Mouse (Mus musculus) spleen, embryonic (tissue): ENCODE measurements around the gene Kif19a.

ENCODE experiments used
- CTCF ChIA-PET: fragments of 350-600 bp; sonication (Branson Sonifier 250); formaldehyde crosslinking; loops from one replicate; lab custom pipeline; 2022; lab: Charles Lee

The Kif19a gene

DNA sequence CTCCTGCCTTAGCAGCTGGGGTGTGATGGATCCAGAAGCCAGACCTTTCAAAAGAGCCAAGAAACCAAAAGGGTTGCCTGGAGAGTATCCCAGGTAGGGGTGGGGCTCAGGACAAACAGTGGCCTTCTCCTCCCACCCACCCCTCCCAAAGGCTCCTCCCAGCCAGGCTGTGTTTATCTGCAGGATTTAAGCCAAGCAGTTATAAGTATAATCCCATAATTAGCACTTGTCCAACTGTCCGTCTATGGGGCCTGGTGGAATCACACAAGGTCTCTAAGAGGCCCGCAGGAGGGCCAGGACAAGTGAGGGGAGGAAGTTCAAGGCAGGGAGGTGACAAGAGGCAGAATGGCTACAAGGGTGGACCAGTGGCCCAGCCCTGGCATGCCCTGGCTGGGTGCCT, 6.7 kb downstream of the Kif19a start:
- CTCF ChIA-PET, result no interaction called here

DNA sequence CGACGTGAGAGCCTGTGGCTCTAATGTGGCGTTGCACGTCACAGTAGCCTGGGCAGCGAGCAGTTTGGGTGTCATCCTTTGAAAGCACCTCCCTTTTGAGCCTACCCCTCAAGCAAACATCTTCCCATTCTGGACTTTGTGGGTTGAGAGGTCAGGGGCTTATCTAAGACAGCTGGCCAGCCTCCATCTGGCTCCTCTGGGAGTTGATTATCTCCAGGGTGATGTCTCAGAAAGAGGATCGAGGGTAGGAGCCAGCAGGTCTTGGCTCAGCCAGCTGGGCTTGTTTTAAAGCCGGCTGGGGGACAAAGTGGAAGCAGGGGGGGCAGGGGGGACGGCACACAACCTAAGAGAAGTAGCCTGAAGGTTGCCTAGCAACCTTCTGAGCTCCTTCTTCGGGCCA, 14.9 kb downstream of the Kif19a start:
- CTCF ChIA-PET, result no interaction called here

DNA sequence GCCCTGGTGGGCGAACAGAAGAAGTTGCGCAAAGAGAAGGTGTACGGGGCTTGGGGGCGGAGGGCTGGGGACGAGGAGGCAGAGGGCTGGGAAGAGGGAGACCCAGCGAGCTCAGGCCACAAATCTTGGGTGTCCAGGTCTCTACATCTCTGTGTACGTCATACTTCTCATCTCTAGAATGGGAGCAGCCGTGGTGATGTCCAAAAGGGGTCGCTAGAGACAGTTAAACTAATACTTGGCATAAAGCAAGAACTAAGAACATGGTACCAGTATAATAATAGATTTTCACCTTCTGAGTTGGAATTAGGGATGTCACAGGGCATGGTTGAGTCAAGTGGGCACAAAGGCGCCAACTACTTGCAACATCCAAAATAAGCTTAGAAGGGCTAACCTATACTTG, 20.7 kb downstream of the Kif19a start:
- CTCF ChIA-PET, result interaction anchor here (0.5 kb wide), 1 partner anchor 568 kb away, joined by 4 read pairs; no protein-coding TSS in a partner anchor

DNA sequence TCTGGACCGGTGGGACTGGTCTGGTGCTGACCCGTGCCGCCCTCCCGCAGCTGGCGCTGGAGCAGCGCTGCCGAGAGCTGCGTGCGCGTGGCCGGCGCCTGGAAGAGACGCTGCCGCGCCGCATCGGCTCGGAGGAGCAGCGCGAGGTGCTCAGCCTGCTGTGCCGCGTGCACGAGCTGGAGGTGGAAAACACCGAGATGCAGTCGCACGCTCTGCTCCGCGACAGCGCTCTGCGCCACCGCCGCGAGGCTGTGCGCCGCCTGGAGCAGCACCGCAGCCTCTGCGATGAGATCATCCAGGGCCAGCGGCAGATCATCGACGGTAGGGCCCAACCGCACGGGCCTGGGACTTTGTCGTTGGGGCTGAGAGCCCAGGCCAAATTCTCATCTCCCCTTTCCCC, 21.1 kb downstream of the Kif19a start:
- CTCF ChIA-PET, result interaction anchor here (0.5 kb wide), 1 partner anchor 568 kb away, joined by 4 read pairs; no protein-coding TSS in a partner anchor

DNA sequence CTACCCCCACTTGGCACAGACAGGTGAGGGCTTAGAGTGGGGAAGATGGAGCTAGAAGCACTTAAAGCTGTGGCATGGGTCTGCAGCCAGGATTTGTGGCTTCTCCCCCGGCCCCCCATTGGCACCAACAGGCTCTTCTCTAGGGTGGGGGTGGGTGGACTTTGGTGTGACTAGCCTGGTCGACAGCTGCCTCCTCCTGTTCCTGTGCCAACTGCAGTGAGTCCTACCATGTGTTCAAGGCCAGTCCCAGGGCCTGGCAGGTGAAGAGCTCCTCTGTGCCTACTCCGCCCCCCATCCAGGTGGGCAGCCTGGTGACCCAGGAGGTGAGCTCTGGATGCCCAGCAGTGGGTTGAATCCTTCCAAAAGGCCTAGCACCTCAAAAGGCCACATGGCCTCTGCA, 22.4 kb downstream of the Kif19a start:
- CTCF ChIA-PET, result interaction anchor here (0.6 kb wide), 2 partner anchors 47 to 78 kb away, joined by 4 read pairs; no protein-coding TSS in a partner anchor

DNA sequence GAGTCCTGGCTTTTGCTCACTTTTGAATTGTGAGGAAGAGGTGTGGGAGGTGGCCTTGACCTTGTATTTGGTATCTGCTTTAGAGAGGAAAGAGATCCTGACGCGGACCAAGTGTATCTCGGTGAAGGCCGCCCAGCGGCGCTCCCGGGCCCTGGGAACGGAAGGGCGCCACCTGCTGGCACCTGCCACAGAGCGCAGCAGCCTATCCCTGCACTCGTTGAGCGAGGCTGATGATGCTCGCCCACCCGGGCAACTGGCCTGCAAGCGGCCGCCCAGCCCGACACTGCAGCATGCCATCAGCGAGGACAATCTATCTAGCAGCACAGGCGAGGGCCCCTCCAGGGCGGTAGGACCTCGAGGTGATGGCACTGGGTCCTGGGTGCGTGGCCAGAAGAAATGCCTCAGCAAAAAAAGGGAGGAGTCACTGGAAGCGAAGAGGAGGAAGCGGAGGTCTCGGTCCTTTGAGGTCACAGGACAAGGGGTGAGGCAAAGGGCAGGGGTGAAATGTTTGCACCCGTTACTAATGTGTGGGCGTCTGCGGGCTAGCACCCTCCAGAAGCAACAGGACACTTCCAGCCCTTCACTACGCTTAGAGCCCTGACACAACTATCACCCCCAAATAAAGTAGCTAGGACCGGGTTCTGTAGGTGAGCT, 24.0 kb downstream of the Kif19a start:
- CTCF ChIA-PET, result interaction anchor here (0.8 kb wide), 1 partner anchor 48 kb away, joined by 3 read pairs; no protein-coding TSS in a partner anchor

DNA sequence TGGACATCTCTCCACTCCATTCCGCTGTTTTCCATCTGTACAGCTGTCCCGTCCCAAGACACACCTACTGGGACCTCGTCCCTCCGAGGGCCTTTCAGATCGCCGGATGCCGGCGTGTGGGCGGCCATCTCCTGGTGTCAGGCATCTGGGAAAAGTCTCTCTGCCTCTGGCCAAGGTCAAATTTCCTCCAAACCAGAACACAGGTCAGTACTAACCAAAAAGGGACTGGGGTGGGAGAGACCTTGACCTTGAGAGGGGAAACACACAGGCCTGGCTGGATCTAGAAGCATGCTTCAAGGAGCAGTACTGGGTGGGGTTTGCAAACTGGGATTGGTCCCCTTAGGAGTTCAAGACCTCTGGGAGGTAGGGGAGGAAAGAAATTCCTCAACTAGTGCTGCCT, 24.5 kb downstream of the Kif19a start:
- CTCF ChIA-PET, result no interaction called here

DNA sequence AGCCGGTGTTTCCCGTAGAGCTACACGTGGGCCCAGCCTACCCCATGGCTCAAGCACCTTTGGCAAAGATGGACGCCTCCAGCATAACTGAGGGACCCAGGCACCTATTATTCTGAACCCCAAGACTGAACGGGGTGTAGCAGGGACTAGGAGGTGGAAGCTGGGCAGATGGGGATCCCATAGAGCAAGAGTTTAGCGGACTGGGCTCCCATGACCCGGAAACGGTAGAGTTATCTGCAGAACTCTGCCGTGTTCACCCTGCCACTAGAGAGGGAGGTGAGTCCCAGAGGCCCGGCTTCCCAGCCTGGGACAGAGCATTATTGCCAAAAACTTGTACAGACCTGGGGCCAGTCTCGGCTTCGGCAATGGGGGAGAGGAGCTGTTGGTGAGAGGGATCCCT, 25.0 kb downstream of the Kif19a start:
- CTCF ChIA-PET, result interaction anchor here (0.7 kb wide), 1 partner anchor 357 kb away, joined by 7 read pairs; no protein-coding TSS in a partner anchor

DNA sequence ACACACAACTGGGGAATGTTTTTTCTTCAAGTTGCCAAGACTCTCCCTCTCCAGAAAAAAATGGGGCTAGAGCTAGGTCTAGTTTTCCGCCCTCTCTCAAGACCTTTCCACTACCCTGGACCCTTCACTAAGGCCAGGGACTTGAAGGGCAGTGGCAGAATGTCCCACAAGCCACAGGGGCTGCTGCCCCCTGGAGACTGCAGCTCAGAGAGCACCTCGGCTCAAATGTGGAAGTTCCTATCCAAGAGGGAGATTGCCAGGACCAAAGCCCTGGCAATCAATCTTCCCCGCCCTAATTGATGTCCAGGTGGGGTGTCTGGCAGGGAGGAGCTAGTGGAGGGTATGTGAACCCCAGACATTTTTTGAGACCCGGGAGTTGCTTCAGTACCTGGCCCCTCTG, 25.7 kb downstream of the Kif19a start:
- CTCF ChIA-PET, result interaction anchor here (0.7 to 1.9 kb wide), 2 partner anchors 22 to 357 kb away, joined by 6 to 7 read pairs; no protein-coding TSS in a partner anchor

DNA sequence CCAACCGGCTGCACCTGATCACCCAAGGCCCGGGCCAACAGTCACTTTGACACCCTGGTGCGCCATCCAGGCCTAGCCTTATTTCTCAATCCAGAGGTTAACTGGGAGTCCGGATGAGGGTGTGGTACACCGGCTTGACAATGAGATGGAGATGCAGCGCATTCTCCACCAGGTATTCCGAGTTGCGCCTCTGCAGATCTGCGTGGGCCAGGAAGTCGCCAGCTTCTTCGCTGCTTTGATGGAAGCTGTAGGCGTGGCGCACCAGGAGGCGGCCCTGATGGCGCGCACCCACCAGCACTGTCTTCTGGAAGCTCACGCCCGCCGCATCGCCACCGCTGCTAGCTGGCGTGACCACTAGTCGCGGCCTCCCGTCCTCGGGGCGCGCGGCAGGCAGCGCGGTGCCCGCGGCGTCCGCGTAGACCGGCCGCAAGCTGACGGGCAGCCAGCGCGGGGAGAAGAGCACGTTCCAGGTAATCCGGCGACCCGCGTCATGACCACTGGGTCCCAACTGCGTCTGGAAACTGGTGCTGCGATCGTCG, 26.2 kb downstream of the Kif19a start:
- CTCF ChIA-PET, result interaction anchor here (0.5 to 1.9 kb wide), 2 partner anchors 21 to 43 kb away, joined by 6 to 9 read pairs; no protein-coding TSS in a partner anchor

DNA sequence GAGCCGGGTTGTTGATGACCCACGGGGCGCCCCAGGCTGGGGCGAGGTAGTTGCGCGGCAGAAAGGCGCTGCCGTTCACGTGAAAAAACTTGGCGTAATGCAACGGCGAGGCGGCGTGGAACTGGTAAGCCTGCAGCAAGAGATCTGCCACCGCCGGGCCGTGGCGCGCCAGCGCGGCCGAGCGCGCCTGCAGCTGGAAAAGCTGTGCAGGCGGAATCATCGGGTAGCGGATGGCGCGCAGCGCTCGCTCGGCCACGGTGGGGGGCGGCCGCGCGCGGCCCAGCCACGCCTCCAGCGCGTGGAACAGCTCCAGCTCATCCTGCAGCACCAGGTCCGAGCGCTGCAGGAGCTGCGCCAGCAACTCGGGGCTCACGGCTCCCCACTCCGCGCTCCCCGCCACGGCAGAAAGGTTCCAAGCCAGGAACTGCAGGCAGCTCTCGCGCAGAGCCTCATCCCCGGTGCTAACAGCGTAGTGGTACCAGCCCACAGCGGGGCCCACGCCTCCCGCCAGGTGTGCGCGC, 26.8 kb downstream of the Kif19a start:
- CTCF ChIA-PET, result interaction anchor here (0.5 to 1.9 kb wide), 2 partner anchors 21 to 43 kb away, joined by 6 to 9 read pairs; no protein-coding TSS in a partner anchor

DNA sequence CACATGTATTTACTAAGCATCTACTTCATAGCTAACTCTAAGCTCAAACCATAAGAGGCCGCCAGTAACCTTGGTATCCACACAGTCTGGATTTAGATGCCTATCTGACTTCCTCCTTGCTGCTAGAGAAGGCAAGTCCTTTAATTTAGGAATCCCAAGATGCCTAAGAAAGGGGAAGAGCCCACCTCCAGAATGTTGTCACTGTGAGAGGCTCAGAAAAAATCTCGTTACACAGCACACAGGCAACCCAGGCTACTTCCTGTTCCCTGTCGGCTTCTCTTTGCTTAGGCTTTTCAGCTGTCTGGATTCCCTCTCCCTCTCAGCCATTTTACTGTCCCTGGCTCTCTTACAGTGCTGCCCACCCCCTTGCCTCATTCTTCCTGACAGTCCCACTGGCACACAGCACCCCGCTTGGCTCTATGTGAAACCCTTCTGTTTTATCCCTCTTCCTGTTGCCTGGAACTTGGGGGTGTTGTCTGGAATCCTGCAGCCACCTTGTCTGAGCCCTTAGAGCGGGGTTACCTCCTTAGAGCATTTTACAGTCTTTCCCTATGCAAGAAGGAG, 27.8 kb downstream of the Kif19a start:
- CTCF ChIA-PET, result interaction anchor here (0.5 to 1.9 kb wide), 2 partner anchors 20 to 57 kb away, joined by 3 to 6 read pairs; no protein-coding TSS in a partner anchor

DNA sequence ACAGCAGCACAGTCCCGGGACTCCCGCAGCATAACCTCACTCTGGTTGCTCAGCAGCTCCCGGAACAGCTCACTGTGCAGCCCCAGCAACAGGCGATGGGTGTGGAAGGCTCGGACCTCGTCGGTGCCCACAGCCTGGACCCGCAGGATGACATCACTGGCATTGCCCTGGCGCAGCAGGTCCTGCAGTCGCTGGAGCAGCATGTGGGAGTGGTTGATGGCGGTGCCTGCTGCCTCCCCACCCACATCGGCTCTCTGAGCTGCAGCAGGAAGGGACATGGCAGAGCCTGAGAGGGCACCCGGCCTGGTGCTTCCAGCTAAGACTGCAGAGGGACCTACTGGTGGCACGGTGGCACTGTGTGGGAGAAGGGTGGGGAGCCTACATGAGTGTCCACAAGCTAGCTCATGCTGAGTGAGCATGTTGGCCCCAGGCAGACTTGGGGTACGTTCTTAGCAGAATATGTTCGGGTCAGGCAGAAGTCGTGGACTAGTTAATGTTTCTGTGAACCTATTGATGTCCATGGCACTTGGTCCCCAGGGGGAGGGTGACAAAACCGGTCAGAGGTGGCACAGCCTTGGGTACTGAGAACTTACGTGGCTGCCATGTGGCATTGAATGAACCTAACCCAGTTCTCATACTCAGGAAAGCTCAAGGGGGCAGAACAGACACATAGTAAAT, 28.8 kb downstream of the Kif19a start:
- CTCF ChIA-PET, result interaction anchor here (0.6 kb wide), 1 partner anchor 23 kb away, joined by 3 read pairs; no protein-coding TSS in a partner anchor

DNA sequence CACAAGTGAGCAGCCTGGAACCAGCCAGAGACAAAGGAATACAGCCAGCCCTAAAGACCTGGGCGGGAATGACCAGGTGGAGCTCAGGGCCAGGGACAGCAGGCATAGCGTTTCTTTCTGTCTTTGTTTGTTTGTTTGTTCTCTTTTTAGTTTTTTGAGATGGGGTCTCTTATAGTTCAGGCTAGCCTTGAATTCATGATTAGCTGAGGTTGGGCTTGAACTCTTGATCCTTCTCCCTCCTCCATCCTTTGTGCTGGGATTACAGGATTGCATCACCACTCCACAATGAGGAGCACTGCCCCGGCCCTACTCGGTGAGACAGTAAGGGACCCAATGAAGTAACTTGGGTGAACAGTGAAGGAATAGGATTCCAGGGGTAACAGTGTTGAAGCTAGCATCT, 29.5 kb downstream of the Kif19a start:
- CTCF ChIA-PET, result no interaction called here

DNA sequence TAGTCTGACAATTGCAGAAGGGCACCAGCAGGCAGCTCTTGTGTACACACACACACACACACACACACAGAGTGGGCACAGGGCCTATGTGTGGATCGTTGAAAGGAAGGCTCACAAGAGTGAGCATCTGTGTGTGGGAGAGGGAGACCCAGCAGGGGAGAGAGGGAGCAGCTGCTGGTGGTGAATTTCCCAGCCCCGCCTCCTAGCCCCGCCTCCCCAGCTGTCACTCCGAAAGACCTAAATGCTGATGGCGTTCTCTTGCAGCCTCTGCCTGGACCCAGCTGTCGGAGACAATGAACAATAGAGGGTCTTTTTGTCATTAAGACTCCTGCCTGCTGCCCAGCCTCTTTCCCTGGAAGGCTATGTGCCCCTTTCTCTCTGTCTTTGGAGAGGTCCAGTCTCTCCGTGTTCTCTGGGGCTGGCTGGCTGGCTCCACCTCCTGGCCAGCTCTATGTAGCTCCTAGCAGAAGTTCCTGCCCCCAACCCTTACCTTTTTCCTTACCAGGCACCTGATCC, 30.1 kb downstream of the Kif19a start:
- CTCF ChIA-PET, result no interaction called here

DNA sequence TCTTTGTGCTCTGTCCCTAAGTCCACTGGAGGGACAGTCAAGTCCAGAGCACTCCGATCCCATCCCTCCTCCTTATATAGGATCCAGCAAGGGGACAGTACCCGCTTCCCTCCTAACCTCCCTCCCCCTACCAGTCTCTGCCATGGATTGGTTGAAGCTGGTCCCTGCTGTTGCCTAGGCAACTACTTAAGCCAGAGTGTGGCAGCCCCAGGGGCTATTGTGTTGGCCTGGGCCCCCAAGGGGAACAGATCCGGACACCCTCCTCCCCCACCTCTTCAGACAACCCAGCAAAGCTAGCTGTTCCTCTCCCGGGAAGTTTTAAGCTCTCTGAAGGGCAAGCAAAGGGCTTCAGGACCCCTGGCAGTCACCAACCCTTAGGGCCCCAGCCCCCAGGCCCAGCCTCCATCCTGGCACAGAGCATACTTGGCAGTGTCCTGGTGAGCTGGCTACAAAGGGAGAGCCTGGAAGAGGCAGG, 30.7 kb downstream of the Kif19a start, which contains the start of gene Btbd17:
TSS of gene Btbd17 (minus strand) at position 98 of the 475 bp plus-strand sequence.
- CTCF ChIA-PET, result no interaction called here

DNA sequence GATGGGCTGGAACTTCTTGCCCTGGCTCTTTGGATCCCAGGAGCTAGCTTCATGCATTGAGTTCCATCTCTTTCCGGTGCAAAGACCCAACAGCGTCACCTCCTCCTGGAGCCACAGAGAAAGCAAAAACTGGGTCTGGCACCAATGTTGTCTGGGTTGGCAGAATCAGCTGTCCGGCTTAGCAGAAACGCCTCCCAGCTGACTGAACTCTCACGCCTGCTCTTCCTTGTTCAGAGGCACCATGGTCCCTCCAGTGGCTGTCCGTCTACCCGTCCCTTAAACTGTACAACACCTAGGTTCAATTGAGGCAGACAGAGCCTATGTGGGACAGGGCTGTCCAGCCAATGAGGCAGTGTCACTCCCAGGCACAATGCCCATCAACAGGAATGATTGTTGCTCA, 32.0 kb downstream of the Kif19a start:
- CTCF ChIA-PET, result no interaction called here

DNA sequence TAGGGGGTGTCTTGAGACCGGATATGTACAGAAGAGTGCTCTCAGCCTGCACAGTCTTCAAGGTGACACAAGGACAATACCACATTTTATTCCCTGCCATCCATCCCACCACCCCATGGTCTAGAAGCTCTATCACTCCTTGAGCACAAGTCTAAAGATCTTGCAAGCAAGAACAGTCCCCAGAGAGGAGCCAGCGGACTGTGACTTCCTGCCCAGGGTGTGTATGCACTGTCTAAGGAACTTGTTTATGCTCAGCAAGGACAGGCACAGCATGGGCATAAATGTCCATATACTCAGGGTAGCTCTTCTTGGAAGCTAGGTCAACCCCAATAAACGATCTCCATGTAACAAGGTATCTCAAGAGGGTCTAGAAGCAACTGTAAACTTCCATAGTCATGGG, 32.8 kb downstream of the Kif19a start:
- CTCF ChIA-PET, result interaction anchor here (0.6 kb wide), 1 partner anchor 16 kb away, joined by 6 read pairs; no protein-coding TSS in a partner anchor

DNA sequence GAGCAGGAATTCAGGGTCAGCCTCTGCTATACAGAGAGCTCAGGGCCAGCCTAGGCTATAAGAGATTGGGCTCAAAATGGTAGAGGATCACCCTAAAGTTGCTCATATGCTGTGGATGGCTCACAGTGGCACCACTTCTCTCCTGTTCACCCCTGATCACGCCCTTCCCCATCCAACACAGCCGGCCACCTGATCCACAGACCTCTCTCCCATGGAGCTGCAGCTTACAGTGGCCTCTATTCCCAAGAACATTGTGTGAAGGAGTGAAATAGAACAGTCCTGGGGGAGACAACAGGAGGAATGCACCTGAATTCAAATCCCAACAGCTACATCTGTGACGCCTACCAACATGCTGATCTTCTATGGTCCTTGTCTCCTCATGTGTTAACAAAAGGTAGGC, 33.4 kb downstream of the Kif19a start, which contains the start of gene Gpr142:
TSS of gene Gpr142 (plus strand) at position 301 of the 400 bp plus-strand sequence.
- CTCF ChIA-PET, result interaction anchor here (0.6 kb wide), 2 partner anchors 15 to 760 kb away, joined by 4 to 6 read pairs; no protein-coding TSS in a partner anchor

DNA sequence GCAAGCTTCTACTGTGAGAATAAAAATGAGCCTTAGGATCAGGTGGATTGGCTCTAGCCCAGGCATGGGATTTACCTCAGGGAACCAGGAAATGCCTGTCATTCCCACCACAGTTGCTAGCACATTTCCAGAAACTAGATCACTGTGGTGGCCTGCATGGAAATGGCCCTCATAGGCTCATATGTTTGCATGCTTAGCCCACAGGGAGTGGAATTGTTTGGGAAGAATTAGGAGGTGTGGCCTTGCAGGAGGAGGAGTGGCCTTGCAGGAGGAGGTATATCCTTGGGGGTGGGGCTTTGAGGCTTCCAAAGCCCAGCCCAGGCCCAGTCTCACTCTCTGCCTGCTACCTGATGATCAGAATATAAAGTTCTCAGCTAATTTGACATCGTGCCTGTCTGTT, 36.7 kb downstream of the Kif19a start:
- CTCF ChIA-PET, result interaction anchor here (0.6 kb wide), 1 partner anchor 60 kb away, joined by 4 read pairs; no protein-coding TSS in a partner anchor
